Mouse (Mus musculus): Measurements from ENCODE around the gene Cdca4.

DNA sequence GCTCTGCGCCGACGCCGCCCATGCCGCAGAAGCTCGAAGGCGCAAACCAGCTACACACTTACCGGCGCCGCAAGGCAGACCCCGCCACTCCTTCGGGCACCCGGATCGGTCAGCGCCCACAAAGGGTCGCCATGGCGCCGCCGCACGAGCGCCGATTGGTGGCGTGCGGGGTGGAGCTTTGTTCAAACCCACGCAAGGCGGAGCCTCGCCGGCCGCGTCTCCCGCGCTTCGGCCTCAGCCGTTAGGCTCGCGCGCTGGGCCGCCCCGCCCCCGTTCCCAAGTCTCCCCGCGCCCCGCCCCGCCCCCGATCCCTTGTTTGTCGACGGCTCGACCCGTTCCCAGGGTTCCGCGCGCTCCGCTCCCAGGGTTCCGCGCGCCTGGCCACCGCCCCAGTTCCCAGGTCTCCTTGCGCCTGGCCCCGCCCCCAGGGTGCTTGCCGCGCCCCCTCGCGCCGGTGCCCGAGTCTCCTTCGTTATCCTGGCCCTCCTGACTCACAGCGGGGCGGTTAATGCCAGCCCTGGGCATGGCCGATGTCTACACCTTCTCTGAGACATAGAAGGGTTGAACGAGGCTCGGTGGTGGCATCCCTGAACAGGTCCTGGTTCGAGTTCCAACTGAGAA, at the start of gene Cdca4:
- TF ChIP-seq REST (IDR thresholded peaks at IDR 0.05; ENCODE audit: insufficient read depth, insufficient read length) (no peak), POLR2A (IDR thresholded peaks at IDR 0.05; ENCODE audit: insufficient read length, low read depth) (peak; percentile 87), TCF12 (IDR thresholded peaks at IDR 0.05; ENCODE audit: insufficient read depth, poor library complexity, severe bottlenecking) (no peak), MYOG (IDR thresholded peaks at IDR 0.05; ENCODE audit: control insufficient read depth in 1 of 3, insufficient read depth in 1 of 3, insufficient read length in 2 of 3, low read depth in 2 of 3) (no peak), USF1 (IDR thresholded peaks at IDR 0.05; ENCODE audit: low read depth) (no peak), POLR2AphosphoS2 (IDR thresholded peaks at IDR 0.05; ENCODE audit: insufficient read length, low read depth) (peak; percentile 89), E2F4 (IDR thresholded peaks at IDR 0.05; ENCODE audit: insufficient read depth) (peak; percentile 80)

Measured in myocyte (in vitro differentiated cells).